Comparison of ENCODE assay signal across 7 mouse cellular contexts in the genomic region with DNA sequence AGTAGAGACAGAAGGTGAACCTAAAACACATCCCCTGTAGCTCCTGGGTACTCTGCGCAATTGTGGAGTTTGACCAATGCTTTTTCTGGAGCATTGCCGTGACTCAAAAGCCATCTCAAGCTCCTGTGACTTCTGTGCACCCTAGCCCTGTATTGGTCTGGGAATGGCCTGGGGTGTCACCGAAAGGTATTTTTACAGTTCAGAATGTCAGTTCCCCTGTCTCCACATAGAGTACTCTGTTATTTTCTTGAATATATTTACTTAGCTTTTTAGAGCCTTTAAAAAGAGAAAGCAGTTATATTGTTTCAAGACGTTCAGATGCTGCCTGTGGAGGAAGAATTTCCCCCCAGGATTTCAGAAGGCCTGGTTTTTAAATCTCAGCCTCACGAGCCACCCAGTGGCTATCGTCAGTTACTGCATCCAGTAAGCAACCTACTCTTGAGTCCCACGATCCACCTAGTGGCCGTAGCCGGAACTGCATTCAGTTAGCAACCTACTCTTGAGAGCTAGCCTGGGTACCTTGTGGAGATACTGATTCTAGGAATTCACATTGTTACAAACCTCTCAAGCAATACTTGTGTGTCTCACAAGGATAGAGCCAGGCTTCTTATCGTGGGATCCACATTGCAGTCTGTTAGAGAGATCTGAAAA. TPM values are rescaled to one million over a fixed set of nuclear protein-coding genes. Genes with fewer than 3 reads are reported as not detected.
A peak's percentile ranks its signal among the peaks of the same experiment; 100 is the strongest.
DNase-seq lines count a peak whose midpoint lies in the region; ATAC-seq and TF ChIP-seq lines count a peak whose summit lies in the region.

No protein-coding gene starts in this region.

- H3K9me3 ChIP-seq in intestine, postnatal 0 days (ENCODE audit: control insufficient read depth), result no peaks in the 10 kb centered on the region
- H3K9me3 ChIP-seq in midbrain, embryonic 12.5 days, result no peaks in the 10 kb centered on the region

- peaks cover 56% of the 10 kb centered on the region for H3K36me3 ChIP-seq in intestine, postnatal 0 days (ENCODE audit: control insufficient read depth, insufficient read depth)
- H3K36me3 ChIP-seq in midbrain, embryonic 12.5 days, result peaks cover 39% of the 10 kb centered on the region
- peaks cover 58% of the 10 kb centered on the region for H3K36me3 ChIP-seq in small intestine, adult 2 months (ENCODE audit: control insufficient read depth, insufficient read depth, low read length)

- 31% methylated on average over 10 of the region's 10 CpGs for WGBS in intestine, postnatal 0 days
- WGBS in midbrain, embryonic 12.5 days, result 28% methylated on average over 10 of the region's 10 CpGs
- 30% methylated on average over 10 of the region's 10 CpGs for WGBS in small intestine, adult 2 months

- no peak for TF ChIP-seq POLR2A in small intestine, adult 2 months (IDR thresholded peaks at IDR 0.05; ENCODE audit: low read depth, low read length)

- no peak overlapping the region for H3K4me2 ChIP-seq in intestine, postnatal 0 days (replicated peaks; ENCODE audit: low read depth)
- H3K4me2 ChIP-seq in midbrain, embryonic 12.5 days (replicated peaks), result no peak overlapping the region

- H3K4me1 ChIP-seq in intestine, postnatal 0 days (replicated peaks; ENCODE audit: control insufficient read depth, insufficient read depth, low read length), result no peaks in the 10 kb centered on the region
- 0 out of 2 replicates have a peak, but pooled peaks cover 3% of the 10 kb centered on the region for H3K4me1 ChIP-seq in midbrain, embryonic 12.5 days
- peaks cover 2% of the 10 kb centered on the region for H3K4me1 ChIP-seq in small intestine, adult 2 months (ENCODE audit: control insufficient read depth, insufficient read depth, insufficient read length, low read length)

- peak; percentile 96 for ATAC-seq in common myeloid progenitor, adult 5-6 weeks (replicated peaks; ENCODE audit: low read depth, poor library complexity, severe bottlenecking)
- ATAC-seq in intestine, postnatal 0 days, result 0 out of 2 replicates have a peak, but pooled peaks have one; percentile 37
- ATAC-seq in midbrain, embryonic 12.5 days (ENCODE audit: low FRiP score, low read depth), result peak; percentile 62

- TF ChIP-seq CTCF in intestine, postnatal 0 days (IDR thresholded peaks at IDR 0.05; ENCODE audit: low read depth), result peak; percentile 99
- TF ChIP-seq CTCF in small intestine, adult 2 months (IDR thresholded peaks at IDR 0.05; ENCODE audit: extremely low read depth, insufficient read length, insufficient replicate concordance, low read depth, low read length), result peak; percentile 95; the same call in 1 of the 2 replicates

- no peaks in the 10 kb centered on the region for H3K27me3 ChIP-seq in intestine, postnatal 0 days (replicated peaks; ENCODE audit: control insufficient read depth, insufficient read depth, low read length)
- H3K27me3 ChIP-seq in midbrain, embryonic 12.5 days, result no peaks in the 10 kb centered on the region
- no peaks in the 10 kb centered on the region for H3K27me3 ChIP-seq in small intestine, adult 2 months (ENCODE audit: control insufficient read depth, insufficient read depth, low read length)

- H3K4me3 ChIP-seq in intestine, postnatal 0 days (ENCODE audit: low read depth, low read length), result no peak overlapping the region
- no peak overlapping the region for H3K4me3 ChIP-seq in midbrain, embryonic 12.5 days
- no peak overlapping the region for H3K4me3 ChIP-seq in small intestine, adult 2 months (ENCODE audit: low read depth, low read length)

- intact Hi-C loops in left cerebral cortex, postnatal 25 days (cut with DNase I), result loop anchor here (5.0 kb wide), 2 partner anchors 86 to 136 kb away; partner anchors contain the start of genes Atxn7 and Thoc7

- peak; percentile 80 to 95 for DNase-seq in adrenal gland, adult (ENCODE audit: inconsistent age in 2 of 2, low spot score in 1 of 2)
- peak; percentile 93 for DNase-seq in gastrocnemius, postnatal 10 days
- peak; percentile 90 to 93 for DNase-seq in left cerebral cortex, postnatal 25 days (ENCODE audit: low spot score in 2 of 2)

- no peak overlapping the region for H3K27ac ChIP-seq in intestine, postnatal 0 days (ENCODE audit: low read depth, low read length)
- no peak overlapping the region for H3K27ac ChIP-seq in midbrain, embryonic 12.5 days (replicated peaks)
- H3K27ac ChIP-seq in small intestine, adult 2 months (ENCODE audit: insufficient read depth, low read depth, low read length), result no peak overlapping the region

- no peak overlapping the region for H3K9ac ChIP-seq in intestine, postnatal 0 days (ENCODE audit: low read depth, low read length)
- H3K9ac ChIP-seq in midbrain, embryonic 12.5 days (replicated peaks), result no peak overlapping the region

RNA-seq across cellular contexts. Expression of gene Psmd6, which starts 22.3 kb away (rescaled TPM):
- total RNA-seq in common myeloid progenitor, adult 5-6 weeks (2017), result 208 and 220 TPM in 2 replicates
- total RNA-seq in gastrocnemius, postnatal 10 days (2021), result 100 to 1,000 TPM; 177 to 194 TPM
- 120 and 122 TPM in 2 replicates for polyA plus RNA-seq in intestine, postnatal 0 days (2015; fragmentation: Nextera tagmentation; extraction: Ambion mirVana)
- total RNA-seq in left cerebral cortex, postnatal 25 days (2021), result 100 to 1,000 TPM; 101 to 103 TPM
- polyA plus RNA-seq in midbrain, embryonic 12.5 days (2016; fragmentation: Nextera tagmentation; extraction: Ambion mirVana), result 289 and 291 TPM in 2 replicates
- polyA plus RNA-seq in small intestine, adult 2 months (2012; rRNA removed), result 5.3 and 7.5 TPM in 2 replicates

Comparison
In these comparisons a context has a peak if more than half of its experiments do, and no peak if none do; other contexts are left out.
1. ATAC-seq: peak in every context shown above with its lines; median percentile 96 in common myeloid progenitor, adult 5-6 weeks; 62 in midbrain, embryonic 12.5 days; 37 in intestine, postnatal 0 days.